Mouse (Mus musculus): ENCODE data around the gene L3mbtl4. TPM values are rescaled to one million over a fixed set of nuclear protein-coding genes. Genes with fewer than 3 reads are reported as not detected.

The L3mbtl4 gene
- total RNA-seq (2022): under 1 TPM; 0.09 to 0.77 (median 0.30) TPM

DNA sequence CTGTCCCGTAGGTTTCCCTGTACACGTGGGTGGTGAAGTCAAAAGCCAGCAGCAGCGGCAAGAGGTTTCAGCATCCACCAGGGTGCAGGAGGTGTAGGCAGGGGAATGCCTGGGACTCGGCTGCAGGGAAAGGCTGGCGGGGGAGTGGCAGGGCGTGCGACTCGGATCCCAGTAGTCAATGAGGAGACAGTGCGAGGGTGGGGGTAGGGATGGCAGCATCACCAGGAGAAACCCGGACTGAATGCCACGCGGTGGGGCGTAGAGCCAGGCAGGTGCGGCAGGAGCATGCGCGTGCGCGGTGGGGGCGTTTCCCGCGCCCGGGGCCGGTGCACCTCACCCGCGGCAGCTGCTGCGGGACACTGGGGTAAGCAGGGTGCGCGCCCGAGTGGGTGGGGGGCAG lies at the start of gene L3mbtl4:
Gene L3mbtl4, plus strand, starts transcription at position 271 of the 400 bp plus-strand sequence.
- no peak for DNase-seq

DNA sequence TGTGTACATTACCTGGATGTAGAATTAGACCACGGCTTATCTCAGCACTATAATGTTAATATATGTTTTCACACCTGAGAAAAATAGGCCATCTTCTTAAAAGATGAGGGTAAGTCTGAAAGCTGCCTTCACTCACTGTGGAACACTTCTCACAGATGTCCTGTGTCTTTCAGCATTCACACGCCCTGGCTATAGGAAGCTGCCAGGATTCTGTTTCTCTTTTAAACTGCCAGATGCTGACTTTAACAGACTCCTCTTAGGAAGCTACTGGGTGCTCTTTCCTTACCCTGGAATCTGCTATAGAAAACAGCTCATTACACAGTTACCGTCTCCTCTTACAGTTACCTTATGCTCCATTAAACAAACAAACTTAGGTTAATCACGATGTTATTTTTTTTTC lies 43.1 kb upstream of the L3mbtl4 start:
- DNase-seq: no peak

DNA sequence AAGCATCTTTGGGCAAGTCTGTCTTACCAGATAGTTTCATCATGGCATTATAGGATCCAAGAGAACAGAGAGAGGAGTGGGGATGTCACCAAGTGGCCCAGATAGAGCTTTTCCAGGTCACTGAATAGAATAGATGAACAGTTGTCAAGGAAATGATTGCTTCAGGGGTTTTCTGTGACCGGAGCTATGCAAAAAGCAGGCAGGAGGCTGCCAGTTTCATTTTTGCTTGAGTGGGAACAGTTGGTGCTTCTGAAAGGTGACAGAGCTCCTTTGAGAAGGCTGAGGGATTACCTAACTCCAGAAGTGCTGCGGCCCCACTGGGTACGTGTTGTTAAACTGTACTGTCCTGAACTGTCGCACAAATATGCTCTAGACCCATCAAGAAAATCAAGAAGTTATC lies 38.2 kb upstream of the L3mbtl4 start:
- no peak for DNase-seq

DNA sequence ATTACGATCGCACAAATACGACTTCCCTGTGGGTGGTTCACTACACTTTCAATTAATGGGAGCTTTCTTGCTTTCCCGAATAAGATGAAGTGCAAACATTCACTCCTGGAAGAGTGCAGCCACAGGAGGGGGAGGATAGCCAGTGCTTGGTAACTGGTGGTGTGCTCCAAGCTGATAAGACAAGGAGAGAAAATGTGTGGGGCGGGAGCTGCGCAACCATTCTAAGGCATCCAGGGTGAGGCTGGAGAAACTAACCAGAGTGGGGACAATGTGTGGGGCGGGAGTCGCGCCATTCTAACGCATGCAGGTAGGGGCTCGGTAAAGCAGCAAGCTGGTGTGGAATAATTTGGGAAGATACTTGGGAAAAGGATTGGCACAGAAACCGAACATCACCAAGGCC lies 36.6 kb upstream of the L3mbtl4 start:
- no peak for DNase-seq

DNA sequence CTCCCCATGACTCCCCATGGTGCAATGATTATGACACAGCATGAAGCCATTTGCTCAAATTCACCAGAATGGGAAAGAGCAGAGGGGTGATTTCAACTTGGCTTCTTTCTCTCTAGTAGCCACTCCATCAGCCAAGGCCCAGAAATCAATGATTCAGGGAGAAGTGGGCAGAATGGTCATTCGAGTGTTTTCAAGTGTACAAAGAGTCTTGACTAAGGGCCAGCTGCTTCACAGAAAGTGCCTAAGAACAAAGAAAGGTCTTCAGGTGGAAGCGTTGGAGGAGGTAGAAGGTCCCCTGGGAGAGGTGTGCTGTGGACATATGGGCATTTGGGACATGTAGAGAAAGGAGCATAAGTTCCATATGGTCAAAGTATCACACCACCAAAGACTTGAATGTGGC lies 33.4 kb upstream of the L3mbtl4 start:
- no peak for DNase-seq

DNA sequence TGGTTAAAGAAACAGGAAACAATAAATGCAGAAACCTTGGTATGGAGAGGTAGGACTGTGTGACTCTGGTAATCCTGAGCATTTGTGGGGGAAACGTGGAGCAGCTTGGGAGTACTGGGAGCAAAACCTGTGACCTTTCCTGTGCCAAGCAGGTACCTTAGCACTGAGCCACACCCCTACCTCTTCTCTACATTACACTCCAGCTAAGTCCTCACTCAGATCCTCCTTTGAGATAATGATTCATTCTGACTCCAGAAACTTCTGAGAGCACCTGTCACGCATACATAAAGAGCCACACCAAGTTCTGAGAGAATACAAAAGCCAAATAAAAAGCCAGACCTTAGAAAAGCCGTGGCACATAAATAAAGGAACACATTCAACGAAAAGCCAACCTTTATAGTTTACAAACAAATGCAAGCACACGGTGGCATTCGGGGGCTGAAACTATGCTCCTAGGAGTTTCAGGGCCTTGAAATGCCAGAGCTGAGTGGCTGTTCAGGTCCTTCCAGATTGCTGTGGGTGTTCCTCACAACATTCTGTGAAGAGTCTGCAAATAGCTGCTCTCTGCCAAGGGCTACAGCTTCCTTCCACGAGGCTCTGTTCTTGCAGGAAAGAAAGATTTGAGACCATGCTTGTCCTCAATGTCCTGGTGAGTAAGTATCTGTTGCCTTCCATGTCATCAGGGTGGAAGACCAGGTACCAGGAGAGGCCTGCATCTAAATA lies 8.6 kb upstream of the L3mbtl4 start:
- DNase-seq: no peak

DNA sequence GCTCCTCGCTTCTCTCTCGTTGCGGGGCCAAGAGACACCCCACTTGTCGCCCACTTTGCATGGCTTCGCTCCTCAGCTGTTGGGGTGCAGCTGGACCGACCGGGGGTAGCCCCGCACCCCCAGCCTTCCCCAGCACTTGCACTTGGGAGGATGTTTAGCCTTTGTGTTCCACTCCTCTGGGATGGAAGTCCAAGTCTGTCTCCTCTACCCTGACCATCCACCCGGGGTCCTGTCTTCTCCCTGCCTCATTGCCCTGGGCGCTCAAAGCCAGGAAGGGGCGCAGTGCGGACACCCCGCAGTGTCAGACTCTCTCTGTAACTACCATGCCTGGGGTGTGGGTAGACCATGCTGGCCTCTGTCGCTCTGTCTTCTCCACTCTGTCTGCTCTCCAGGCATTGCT lies 357 bp downstream of the L3mbtl4 start:
- no peak for DNase-seq

DNA sequence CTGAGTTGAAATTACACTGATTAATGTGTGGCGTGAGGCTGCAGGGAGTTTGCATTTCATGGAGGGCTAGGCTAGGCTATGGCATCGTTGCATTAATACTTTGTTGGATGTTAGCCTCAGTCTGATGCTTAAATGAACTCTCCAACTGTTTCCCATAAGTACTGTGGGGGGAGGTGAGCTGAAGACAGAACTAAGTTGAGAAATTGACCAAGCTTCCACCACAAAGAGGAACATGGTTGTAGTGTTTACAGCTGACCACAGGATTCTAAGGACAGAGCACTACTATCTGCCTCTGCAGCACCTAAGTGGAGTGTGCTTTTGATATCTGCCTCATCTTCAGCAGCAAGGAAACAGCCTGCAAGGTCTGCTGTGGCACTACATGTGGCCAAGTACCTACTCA lies 1.5 kb downstream of the L3mbtl4 start:
- DNase-seq: no peak

DNA sequence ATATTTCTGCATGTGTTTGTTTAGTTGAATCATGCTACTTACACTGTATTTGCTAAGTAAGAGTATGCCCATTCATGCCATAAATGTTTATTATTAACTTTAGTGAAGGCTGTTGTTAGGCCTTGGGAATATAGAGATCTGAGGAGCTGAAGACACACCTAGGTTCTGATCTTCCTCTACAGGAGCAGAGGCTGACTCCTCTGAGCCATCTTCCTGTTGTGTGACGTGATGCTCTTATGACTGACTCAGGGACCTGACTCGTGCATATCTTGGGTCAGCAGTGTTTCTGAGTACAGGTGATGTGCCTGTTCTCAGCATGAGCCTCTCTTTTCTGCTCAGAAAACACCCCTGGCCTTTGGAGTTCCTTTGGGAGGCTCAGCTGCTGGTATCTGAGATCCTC lies 7.3 kb downstream of the L3mbtl4 start:
- DNase-seq: no peak

DNA sequence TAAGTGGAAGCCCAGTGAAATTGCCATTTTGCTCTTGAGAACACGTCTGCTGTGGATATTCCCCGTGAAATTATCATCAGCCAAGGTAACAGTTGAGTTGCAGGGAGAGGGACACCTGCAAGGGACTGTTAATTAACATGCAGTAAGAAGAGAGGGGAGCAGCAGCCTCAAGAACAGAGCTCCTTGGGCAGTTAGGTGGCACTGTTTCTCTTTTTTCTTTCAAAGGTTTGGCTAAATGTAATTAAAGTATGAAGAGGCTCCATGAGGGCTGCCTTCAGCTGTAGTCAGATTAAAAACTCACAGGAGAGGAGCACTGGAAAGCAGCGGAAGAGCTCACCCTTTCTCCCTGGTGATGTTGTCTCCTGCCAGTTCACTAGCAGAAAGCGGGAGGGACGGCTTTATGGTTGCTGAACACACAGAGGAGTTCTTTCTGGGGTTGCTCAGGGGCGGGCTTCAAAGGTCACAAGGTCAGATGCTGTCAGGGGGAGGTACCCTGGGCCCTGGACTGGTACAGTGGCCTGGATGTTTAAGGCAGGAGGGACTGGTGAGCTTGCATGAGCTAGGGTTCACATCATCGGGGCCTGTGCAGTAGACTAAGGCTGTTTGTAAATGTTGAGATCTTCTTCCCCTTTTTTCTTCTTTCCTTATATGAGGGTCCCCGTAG lies 11.7 kb downstream of the L3mbtl4 start:
- no peak for DNase-seq

DNA sequence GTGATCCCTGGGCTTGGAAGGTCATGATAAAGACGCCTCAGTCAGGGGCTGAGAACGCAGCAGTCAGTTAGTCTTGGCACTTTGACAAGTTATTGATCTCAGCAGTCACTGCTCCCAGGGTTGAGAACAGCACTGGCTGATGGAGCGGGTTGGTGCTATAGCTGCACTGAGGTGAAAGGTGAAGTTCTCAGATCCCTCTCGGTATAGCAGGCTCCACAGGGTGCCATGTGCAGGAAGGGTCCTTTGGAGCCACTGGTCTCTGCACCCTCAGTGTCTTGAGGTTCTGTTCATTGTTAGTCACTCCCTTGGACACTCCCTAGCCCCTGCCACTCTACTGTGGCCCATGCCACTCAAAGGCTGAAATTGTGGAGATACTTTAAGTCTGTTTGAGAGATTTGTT lies 14.5 kb downstream of the L3mbtl4 start:
- DNase-seq: no peak

DNA sequence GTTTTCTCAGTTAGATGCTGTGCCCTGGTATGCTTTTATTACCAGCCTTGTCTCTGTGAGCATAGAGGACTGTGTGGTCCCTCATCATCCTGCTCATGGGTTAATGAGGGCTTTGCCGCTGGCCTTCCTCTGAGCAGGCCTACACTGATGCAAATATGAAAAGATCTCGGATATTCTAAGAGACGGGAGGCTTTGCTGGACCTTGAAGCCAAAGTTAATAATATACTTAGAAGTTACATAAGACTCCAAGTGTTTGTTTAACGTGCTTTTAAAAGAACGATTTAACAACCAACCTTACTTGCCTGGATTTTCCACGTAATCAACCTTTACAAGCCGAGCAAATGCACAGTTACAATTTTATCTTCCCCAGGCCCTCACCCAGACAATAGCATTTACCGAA lies 15.1 kb downstream of the L3mbtl4 start:
- DNase-seq: no peak

DNA sequence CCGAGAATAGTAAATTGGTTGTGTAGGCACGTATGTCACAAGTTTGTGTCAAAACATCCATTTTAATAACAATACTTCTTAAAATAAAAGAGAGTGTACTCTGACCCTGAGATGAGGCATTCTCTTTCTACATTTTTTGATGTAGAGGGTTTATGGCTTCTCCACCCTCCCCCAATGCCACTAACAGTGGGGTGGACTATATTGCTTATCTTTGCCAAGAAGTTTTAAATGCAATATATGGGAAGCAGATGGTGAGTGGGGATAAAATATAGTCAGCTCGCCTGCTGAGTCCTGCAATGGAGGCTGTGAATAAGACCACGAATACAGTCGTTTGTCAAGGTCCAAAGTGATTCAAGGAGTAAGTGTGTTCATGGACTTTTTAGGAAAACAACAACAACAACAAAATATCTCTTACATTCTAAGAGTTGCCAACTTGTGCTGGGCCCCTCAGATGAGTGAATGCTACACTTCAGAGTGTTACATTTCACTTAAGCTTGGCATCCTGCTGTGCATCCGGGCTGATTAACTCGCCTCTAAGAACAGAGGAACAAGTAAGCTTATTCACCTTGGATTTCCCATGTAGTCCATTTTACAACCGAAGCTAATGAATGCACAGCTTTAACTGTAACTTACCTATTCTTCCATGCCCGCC lies 18.2 kb downstream of the L3mbtl4 start:
- DNase-seq: no peak

DNA sequence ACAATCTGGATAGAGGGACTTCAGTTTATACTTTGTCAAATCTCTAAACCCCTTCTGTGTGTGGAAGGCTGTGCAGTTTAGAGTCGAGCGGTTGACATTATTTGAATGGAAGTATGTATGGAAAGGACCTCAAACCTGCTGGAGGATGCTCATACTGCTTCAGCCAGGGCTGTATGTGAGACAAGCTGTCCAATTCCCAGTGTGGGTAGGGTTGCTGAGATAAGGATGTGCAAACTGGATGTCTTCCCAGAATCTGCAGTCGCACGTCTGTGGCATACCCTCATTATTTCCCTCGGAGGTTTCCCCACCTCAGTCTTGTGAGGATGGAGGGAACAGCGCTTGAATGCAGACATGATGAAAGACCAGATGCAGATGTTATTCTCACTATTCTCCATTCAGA lies 34.8 kb downstream of the L3mbtl4 start:
- DNase-seq: no peak

DNA sequence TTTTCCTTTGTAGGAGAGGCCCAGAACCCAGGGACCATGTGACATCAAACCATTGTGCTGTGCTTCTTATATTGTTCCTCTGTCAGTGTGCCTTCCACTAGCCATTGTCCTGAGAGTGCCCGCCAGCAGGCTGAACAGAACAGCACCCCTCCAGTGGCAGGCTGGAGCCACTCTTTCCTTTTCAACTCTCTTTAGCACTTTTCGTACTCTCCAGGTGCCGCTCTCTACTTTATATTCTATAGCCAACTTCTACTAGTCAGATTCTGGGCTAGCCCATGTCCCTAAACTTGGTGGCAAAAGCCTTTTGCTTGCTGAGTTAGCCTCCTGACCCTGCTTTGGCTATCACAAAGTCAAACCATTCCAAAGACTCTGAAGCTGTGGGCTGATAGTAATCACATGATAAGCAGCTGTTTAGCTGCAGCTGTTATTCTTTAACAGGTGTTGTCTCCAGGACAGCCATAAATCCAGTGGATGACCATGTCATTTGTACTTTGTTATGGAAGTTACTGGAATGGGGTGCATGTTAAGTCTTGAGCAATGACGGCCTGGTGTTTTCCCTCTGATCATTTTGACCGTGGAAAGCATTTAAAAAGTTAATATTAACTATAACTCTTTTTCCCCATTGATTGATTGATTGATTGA lies 38.8 kb downstream of the L3mbtl4 start:
- no peak for DNase-seq

DNA sequence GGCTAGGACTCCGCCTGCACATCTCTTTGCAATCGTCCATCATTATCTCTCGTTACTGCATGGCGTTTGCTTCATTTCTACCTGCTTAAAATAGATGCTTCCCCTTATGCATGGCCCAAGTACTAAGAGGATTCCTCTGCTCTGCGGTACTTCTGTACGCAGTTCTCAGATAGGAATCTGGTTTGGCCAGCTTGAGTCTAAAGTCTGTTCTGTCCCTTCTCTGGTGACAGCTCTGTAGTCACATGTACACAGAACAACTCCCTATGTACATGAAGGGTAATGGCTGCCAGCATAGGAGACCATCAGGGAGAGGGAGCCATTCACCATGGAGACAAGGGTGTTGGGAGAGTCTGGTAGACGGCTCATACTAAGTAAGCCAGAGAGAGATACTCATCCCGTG lies 47.3 kb downstream of the L3mbtl4 start:
- DNase-seq: no peak

DNA sequence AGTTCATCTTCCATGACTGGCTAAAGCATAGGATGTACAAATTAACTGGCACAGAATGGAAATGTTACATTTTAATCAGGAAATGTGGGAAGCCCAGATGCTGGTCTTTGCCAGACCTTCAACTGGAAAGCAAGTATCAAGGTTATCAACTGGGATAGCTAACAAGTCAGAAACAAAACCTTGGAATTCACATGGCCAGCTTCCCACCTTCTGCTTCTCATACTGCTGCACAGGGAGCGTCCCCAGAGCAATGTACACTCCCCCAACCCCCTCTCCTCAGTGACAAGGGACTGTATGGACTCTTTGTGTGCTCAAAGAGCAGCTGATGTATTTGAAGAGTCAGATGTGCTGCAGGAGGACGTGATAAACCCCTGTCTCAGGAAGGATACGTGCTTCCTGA lies 49.0 kb downstream of the L3mbtl4 start:
- no peak for DNase-seq

DNA sequence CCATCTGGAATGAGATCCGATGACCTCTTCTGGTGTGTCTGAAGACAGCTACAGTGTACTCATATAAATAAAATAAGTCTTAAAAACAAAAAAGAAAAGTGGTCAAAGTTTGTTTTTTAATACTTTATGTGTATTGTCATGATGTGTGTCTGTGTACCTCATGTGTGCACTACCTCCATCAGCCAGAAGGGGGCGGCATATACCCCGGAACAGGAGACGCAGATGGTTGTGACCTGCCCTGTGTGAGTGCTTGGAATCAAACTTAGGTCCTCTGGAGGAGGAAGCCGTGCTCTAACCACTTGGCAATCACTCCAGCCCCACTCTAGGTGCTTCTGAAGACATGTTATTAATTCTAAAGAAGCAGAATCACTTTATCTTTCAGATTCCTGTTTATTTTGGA lies 58.6 kb downstream of the L3mbtl4 start:
- DNase-seq: no peak

DNA sequence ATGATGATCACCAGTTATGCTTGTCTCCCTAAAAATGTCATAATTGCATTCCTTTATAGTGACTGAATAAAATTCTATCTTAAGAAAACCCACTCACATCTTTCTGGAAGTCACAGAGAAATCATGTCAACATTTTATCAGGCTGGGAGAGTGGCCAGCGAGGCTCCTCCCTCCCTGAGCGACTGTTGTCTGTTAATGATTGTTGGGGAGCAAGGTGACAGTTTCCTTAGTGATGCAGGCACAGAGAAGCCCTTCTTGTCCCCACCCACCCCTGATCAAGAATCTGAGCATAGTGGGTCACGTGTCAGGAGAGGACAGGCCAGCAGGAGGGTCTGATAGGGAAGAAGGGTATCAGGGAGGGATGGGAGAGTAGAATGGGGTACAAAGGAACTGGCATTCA lies 59.8 kb downstream of the L3mbtl4 start:
- no peak for DNase-seq

DNA sequence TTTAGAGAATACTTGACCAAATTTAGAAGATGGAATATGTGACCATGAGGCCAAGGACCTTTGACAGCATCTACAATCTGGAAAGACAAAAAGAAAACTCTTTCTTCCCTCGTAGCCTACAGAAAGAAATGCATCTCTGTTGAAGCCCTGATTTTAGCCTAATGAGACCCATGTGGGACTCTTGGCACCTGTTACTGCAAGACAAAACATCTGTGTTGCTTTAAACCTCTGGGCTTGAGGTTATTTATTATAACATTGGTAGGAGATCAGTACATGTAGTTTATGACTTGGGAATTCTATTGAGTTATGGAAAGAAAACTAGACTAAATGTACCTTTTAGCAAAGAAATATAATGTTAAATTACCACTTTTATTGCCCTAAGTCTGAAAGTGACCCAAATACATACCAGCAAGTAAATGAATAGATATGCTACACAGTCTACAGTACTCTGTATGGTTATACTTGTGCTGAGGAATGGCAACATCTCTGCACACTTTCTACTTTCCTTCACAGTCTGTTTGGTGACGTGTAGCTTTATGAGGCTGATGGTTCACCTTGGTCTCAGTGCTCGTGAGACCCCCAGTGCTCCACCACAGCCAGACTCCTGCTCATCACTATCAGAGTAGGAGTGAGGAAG lies 65.4 kb downstream of the L3mbtl4 start:
- no peak for DNase-seq

DNA sequence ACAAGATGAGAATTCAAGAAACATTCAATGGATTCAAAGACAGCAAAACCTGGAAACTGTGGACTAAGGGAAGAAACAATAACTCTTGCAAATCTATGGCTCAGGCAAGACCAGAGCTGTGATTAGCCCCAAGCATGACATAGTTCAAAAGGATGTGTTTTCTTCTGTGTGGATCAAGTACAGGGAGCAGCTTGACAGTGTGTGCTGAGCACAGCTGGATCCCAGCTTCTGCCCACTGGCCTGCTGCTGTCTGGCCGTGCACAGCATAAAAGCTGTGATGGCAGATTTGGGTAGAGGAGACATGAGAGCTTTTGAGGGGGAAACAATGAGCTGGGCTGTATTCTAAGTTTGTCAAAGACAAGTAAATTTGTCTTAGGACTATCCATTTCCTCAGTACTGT lies 84.1 kb downstream of the L3mbtl4 start:
- no peak for DNase-seq

DNA sequence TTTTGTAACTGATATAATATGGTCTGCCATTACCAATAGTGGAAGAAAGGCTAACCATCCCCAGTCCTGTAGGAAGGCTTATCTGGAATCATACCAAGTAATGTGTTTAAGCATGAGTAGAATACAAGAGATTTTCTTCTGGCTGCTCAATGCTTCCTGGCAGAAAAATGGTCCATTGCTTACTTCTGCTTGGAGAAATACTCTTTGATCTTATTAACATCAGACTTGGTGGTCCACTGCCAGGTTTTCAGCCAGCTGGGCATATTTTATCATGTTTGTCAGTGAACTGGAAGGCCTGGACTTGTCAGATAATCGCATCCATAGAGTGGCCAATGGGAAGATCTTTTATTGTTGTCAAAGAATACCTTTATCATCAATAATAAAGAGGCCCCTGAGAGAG lies 97.5 kb downstream of the L3mbtl4 start:
- DNase-seq: no peak

DNA sequence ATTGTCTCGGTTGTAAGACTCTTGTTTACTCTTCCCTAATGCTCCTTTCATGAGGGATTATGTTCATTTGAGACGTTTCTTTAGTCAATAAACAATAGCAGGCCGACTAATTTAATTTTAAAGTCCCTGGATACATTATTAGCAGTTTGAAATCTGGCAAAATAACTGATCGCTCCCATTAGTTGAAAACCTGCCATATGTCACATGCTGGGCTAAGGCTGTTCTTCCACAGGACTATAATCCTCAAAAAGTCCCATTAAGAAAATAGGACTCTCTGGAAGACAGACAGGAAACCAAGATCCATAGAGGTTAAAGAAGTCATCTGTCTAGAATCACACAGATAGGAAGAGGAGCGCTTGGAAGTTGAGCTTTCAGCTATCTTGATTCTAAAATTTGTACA lies 114.9 kb downstream of the L3mbtl4 start:
- no peak for DNase-seq
